In the genomic region with DNA sequence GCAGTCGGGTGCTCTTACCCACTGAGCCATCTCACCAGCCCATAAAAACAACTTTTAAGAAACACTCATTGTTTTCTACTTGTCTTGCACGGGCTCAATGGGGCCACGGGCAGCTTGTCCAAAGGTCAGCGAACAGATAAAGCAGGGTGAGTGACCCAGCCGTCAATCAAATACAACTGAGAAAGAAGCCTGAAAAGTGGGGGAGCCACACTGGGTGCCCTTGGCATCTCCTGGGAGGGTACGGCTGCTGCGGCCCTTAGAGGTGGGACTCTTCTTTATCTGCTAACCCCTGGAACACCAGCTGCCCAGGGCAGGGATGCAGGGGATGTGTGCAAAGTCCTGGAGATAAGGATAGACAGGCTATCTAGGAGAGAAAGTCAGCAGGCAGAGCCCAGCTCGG, we compare ENCODE assay signal across 14 mouse cellular contexts. TPM values are rescaled to one million over a fixed set of nuclear protein-coding genes. Genes with fewer than 3 reads are reported as not detected.
A peak's percentile ranks its signal among the peaks of the same experiment; 100 is the strongest.
DNase-seq lines count a peak whose midpoint lies in the region; ATAC-seq and TF ChIP-seq lines count a peak whose summit lies in the region.
"Had no signal": no experiment of that assay in that cellular context is flagged by ENCODE, and none has a peak within 500 bp of the region (broad histone marks: within the 10 kb centered on the region; RNA-seq: fewer than 3 reads in every experiment).

No protein-coding gene starts in this region.

- no peak overlapping the region for H3K9ac ChIP-seq in intestine, postnatal 0 days (ENCODE audit: low read depth, low read length)
- H3K9ac ChIP-seq in heart, adult 2 months (ENCODE audit: low read depth, low read length): no peak overlapping the region
- H3K9ac ChIP-seq: embryonic facial prominence, embryonic 13.5 days; forebrain, embryonic 13.5 days had no signal

- no peaks in the 10 kb centered on the region for H3K27me3 ChIP-seq in intestine, postnatal 0 days (replicated peaks; ENCODE audit: control insufficient read depth, insufficient read depth, low read length)
- H3K27me3 ChIP-seq in small intestine, adult 2 months (ENCODE audit: control insufficient read depth, insufficient read depth, low read length): no peaks in the 10 kb centered on the region
- H3K27me3 ChIP-seq in heart, adult 2 months (ENCODE audit: control insufficient read depth, insufficient read depth, low read length): no peaks in the 10 kb centered on the region
- H3K27me3 ChIP-seq: embryonic facial prominence, embryonic 13.5 days; forebrain, embryonic 13.5 days had no signal

- peak; percentile 55 for DNase-seq in cerebellum, adult 9-11 months
- no peak for DNase-seq in cerebellum, adult 11-12 months
- peak; percentile 77 for DNase-seq in liver
- no peak for DNase-seq in left cerebral cortex, adult 18-20 months (ENCODE audit: low spot score in 2 of 2)
- DNase-seq in heart, adult 2 months: no peak
- DNase-seq in layer of hippocampus, adult 18-20 months (ENCODE audit: low spot score in 2 of 2): no peak
- DNase-seq: cerebellum, postnatal 14 days; right cerebral cortex, postnatal 25 days had no signal

- TF ChIP-seq EP300 in heart, adult 2 months (IDR thresholded peaks at IDR 0.05; ENCODE audit: insufficient read depth, low read depth, low read length): no peak

- no peak for TF ChIP-seq CTCF in intestine, postnatal 0 days (IDR thresholded peaks at IDR 0.05; ENCODE audit: low read depth)
- no peak for TF ChIP-seq CTCF in small intestine, adult 2 months (IDR thresholded peaks at IDR 0.05; ENCODE audit: extremely low read depth, insufficient read length, insufficient replicate concordance, low read depth, low read length)
- no peak for TF ChIP-seq CTCF in heart, adult 2 months (IDR thresholded peaks at IDR 0.05)

- peak; percentile 84 for ATAC-seq in intestine, postnatal 0 days
- ATAC-seq: forebrain, embryonic 13.5 days; inflammation-experienced regulatory T-cells, adult 6 months had no signal

- peaks cover 13% of the 10 kb centered on the region for H3K4me1 ChIP-seq in intestine, postnatal 0 days (replicated peaks; ENCODE audit: control insufficient read depth, insufficient read depth, low read length)
- peaks cover 23% of the 10 kb centered on the region for H3K4me1 ChIP-seq in small intestine, adult 2 months (ENCODE audit: control insufficient read depth, insufficient read depth, insufficient read length, low read length)
- H3K4me1 ChIP-seq in heart, adult 2 months (ENCODE audit: control insufficient read depth, insufficient read depth, low read length): peaks cover 3% of the 10 kb centered on the region; the same call in 1 of the 2 replicates
- H3K4me1 ChIP-seq: forebrain, embryonic 13.5 days had no signal

- no peak overlapping the region for H3K4me3 ChIP-seq in intestine, postnatal 0 days (ENCODE audit: low read depth, low read length)
- no peak overlapping the region for H3K4me3 ChIP-seq in small intestine, adult 2 months (ENCODE audit: low read depth, low read length)
- H3K4me3 ChIP-seq in heart, adult 2 months: no peak overlapping the region
- H3K4me3 ChIP-seq: embryonic facial prominence, embryonic 13.5 days; forebrain, embryonic 13.5 days; left cerebral cortex, adult 2 months had no signal

- 37% methylated on average over 8 of the region's 8 CpGs for WGBS in intestine, postnatal 0 days
- WGBS in small intestine, adult 2 months: 26% methylated on average over 8 of the region's 8 CpGs
- WGBS in heart, adult 2 months: 65% methylated on average over 8 of the region's 8 CpGs

- peak overlapping the region; percentile 68 for H3K27ac ChIP-seq in intestine, postnatal 0 days (ENCODE audit: low read depth, low read length)
- H3K27ac ChIP-seq in small intestine, adult 2 months (ENCODE audit: insufficient read depth, low read depth, low read length): peak overlapping the region; percentile 23
- H3K27ac ChIP-seq in heart, adult 2 months: no peak overlapping the region
- H3K27ac ChIP-seq: embryonic facial prominence, embryonic 13.5 days; forebrain, embryonic 13.5 days; left cerebral cortex, adult 2 months had no signal

- intact Hi-C loops in heart, adult 2 months (cut with DNase I): no loop called here

- TF ChIP-seq POLR2A in small intestine, adult 2 months (IDR thresholded peaks at IDR 0.05; ENCODE audit: low read depth, low read length): no peak
- TF ChIP-seq POLR2A in heart, adult 2 months (IDR thresholded peaks at IDR 0.05; ENCODE audit: insufficient read depth, low read depth, low read length): no peak

- no peak overlapping the region for H3K4me2 ChIP-seq in intestine, postnatal 0 days (replicated peaks; ENCODE audit: low read depth)
- H3K4me2 ChIP-seq: embryonic facial prominence, embryonic 13.5 days; forebrain, embryonic 13.5 days had no signal

- no peaks in the 10 kb centered on the region for H3K9me3 ChIP-seq in intestine, postnatal 0 days (ENCODE audit: control insufficient read depth)
- H3K9me3 ChIP-seq: embryonic facial prominence, embryonic 13.5 days; forebrain, embryonic 13.5 days had no signal

- H3K79me2 ChIP-seq in heart, adult 2 months (replicated peaks; ENCODE audit: control insufficient read depth, insufficient read depth, low read length): no peaks in the 10 kb centered on the region

- no peaks in the 10 kb centered on the region for H3K36me3 ChIP-seq in intestine, postnatal 0 days (ENCODE audit: control insufficient read depth, insufficient read depth)
- H3K36me3 ChIP-seq in small intestine, adult 2 months (ENCODE audit: control insufficient read depth, insufficient read depth, low read length): no peaks in the 10 kb centered on the region
- no peaks in the 10 kb centered on the region for H3K36me3 ChIP-seq in heart, adult 2 months (ENCODE audit: control insufficient read depth, insufficient read depth, low read length)
- H3K36me3 ChIP-seq: embryonic facial prominence, embryonic 13.5 days had no signal

RNA-seq across cellular contexts. Expression of a gene that starts 19.9 kb away (rescaled TPM):
- 113 and 155 TPM in 2 replicates for polyA plus RNA-seq in intestine, postnatal 0 days (2015; fragmentation: Nextera tagmentation; extraction: Ambion mirVana)
- 85.2 and 214 TPM in 2 replicates for polyA plus RNA-seq in small intestine, adult 2 months (2012; rRNA removed)
- 10 to 100 TPM; 82.4 to 88.0 TPM for total RNA-seq in left cerebral cortex, adult 18-20 months (2021)
- 10 to 100 TPM; 10.7 to 12.5 TPM for total RNA-seq in heart, adult 2 months (2021)
- polyA plus RNA-seq in heart, adult 2 months (2012; rRNA removed): 9.5 and 14.1 TPM in 2 replicates
- 100 to 1,000 TPM in 1 of 2 experiments, 10 to 100 TPM in 1; 85.8 to 106 TPM for total RNA-seq in layer of hippocampus, adult 18-20 months (2021)

Comparison
In these comparisons a context has a peak if more than half of its experiments do, and no peak if none do; other contexts are left out.
1. DNase-seq: peak in cerebellum, adult 9-11 months (single experiment) and liver (single experiment); none in cerebellum, adult 11-12 months (single experiment), left cerebral cortex, adult 18-20 months (0 of 2), heart, adult 2 months (0 of 2) and layer of hippocampus, adult 18-20 months (0 of 2).
2. RNA of a gene that starts 19.9 kb away (total RNA-seq): 85.8 to 106 TPM in layer of hippocampus, adult 18-20 months and 82.4 to 88.0 TPM in left cerebral cortex, adult 18-20 months; 10.7 to 12.5 TPM in heart, adult 2 months; every median in the first group is over 4 times any median in the second.